Mouse (Mus musculus): ENCODE data around the gene Gm20809. TPM values are rescaled to one million over a fixed set of nuclear protein-coding genes. Genes with fewer than 3 reads are reported as not detected.
"Not testable (repeated sequence)": the region's sequence is repeated elsewhere in the genome, so short reads cannot be mapped to it uniquely, and the experiment has no call there.

Gene Gm20809
- total RNA-seq (2022) = not detected

GRCm38 (mm10) chrY:24454757-24455156, at the start of gene Gm20809:
TSS of gene Gm20809 (plus strand) at chrY:24455057.
- DNase-seq (ENCODE audit: low spot score in 2 of 2) = not testable (repeated sequence)
